18 mouse cellular contexts compared by ENCODE assay signal in genomic region chr16:18149205-18149604, GRCm38 (mm10). TPM values are rescaled to one million over a fixed set of nuclear protein-coding genes. Genes with fewer than 3 reads are reported as not detected.
DNase-seq lines count a peak whose midpoint lies in the region; ATAC-seq and TF ChIP-seq lines count a peak whose summit lies in the region.
"Had no signal": no experiment of that assay in that cellular context is flagged by ENCODE, and none has a peak within 500 bp of the region (broad histone marks: within the 10 kb centered on the region; RNA-seq: fewer than 3 reads in every experiment).

No protein-coding gene starts in this region.

- WGBS in forebrain, embryonic 11.5 days, result 67% methylated on average over 6 of the region's 6 CpGs
- WGBS in forebrain, embryonic 16.5 days, result 56% methylated on average over 6 of the region's 6 CpGs
- WGBS in limb, embryonic 14.5 days, result 37% methylated on average over 6 of the region's 6 CpGs

- H3K27ac ChIP-seq in forebrain, embryonic 11.5 days (ENCODE audit: low read depth, low read length), result peak overlapping the region; percentile 77; the same call in 1 of the 2 replicates
- H3K27ac ChIP-seq in forebrain, embryonic 16.5 days (ENCODE audit: low read length), result no peak overlapping the region
- H3K27ac ChIP-seq in limb, embryonic 14.5 days (replicated peaks; ENCODE audit: low read depth, low read length), result no peak overlapping the region
- H3K27ac ChIP-seq: heart, adult 2 months; intestine, embryonic 15.5 days; kidney, postnatal 0 days; liver, embryonic 14.5 days; neural tube, embryonic 12.5 days had no signal

- no peak for TF ChIP-seq CTCF in brain, embryonic 14.5 days (IDR thresholded peaks at IDR 0.05; ENCODE audit: borderline replicate concordance, extremely low read depth, insufficient read depth, insufficient read length)

- no peak overlapping the region for H3K4me3 ChIP-seq in forebrain, embryonic 11.5 days (ENCODE audit: low read depth, low read length)
- H3K4me3 ChIP-seq in forebrain, embryonic 16.5 days (replicated peaks; ENCODE audit: low read length), result no peak overlapping the region
- no peak overlapping the region for H3K4me3 ChIP-seq in limb, embryonic 14.5 days (replicated peaks; ENCODE audit: low read length)
- H3K4me3 ChIP-seq: heart, adult 2 months; intestine, embryonic 15.5 days; neural tube, embryonic 12.5 days had no signal

- ATAC-seq in forebrain, embryonic 11.5 days (replicated peaks; ENCODE audit: low FRiP score), result no peak
- ATAC-seq in forebrain, embryonic 16.5 days, result no peak
- ATAC-seq in limb, embryonic 14.5 days (ENCODE audit: low FRiP score, low read depth), result no peak
- ATAC-seq in activated CD4-positive, CD25-positive, alpha-beta regulatory T cell, adult 4 months, result no peak
- ATAC-seq: intestine, embryonic 15.5 days; lung, postnatal 0 days had no signal

- TF ChIP-seq POLR2A in brain, embryonic 14.5 days (IDR thresholded peaks at IDR 0.05; ENCODE audit: borderline replicate concordance, extremely low read depth, insufficient read depth, insufficient read length, poor library complexity, severe bottlenecking), result no peak
- TF ChIP-seq POLR2A in limb, embryonic 14.5 days (IDR thresholded peaks at IDR 0.05; ENCODE audit: borderline replicate concordance, extremely low read depth, insufficient read depth, insufficient read length), result no peak

- H3K9me3 ChIP-seq in forebrain, embryonic 11.5 days (ENCODE audit: control insufficient read depth, low read length), result no peaks in the 10 kb centered on the region
- H3K9me3 ChIP-seq in forebrain, embryonic 16.5 days (ENCODE audit: control insufficient read depth, low read length), result no peaks in the 10 kb centered on the region
- H3K9me3 ChIP-seq in limb, embryonic 14.5 days (ENCODE audit: control insufficient read depth, low read length), result no peaks in the 10 kb centered on the region
- H3K9me3 ChIP-seq: intestine, embryonic 15.5 days; neural tube, embryonic 12.5 days had no signal

- no peak overlapping the region for H3K4me2 ChIP-seq in forebrain, embryonic 11.5 days (ENCODE audit: low read depth, low read length, severe bottlenecking)
- no peak overlapping the region for H3K4me2 ChIP-seq in forebrain, embryonic 16.5 days (ENCODE audit: low read length)
- no peak overlapping the region for H3K4me2 ChIP-seq in limb, embryonic 14.5 days (replicated peaks; ENCODE audit: low read depth, low read length, severe bottlenecking)
- H3K4me2 ChIP-seq: intestine, embryonic 15.5 days had no signal

- DNase-seq in forebrain, embryonic 11.5 days (ENCODE audit: low spot score), result no peak
- peak; percentile 59 for DNase-seq in brain, embryonic 14.5 days (ENCODE audit: low read depth)
- DNase-seq in forelimb bud, embryonic 11.5 days (ENCODE audit: low read depth, low spot score), result peak; percentile 44
- DNase-seq in limb, embryonic 14.5 days (ENCODE audit: low spot score), result peak; percentile 31
- DNase-seq in thymus, postnatal 14 days, result no peak
- DNase-seq in heart, adult 11 months, result no peak
- DNase-seq: B cell, adult 2 months; cerebellum, adult 8-10 months; heart, adult 2 months; heart, postnatal 10 days; retina, postnatal 1 day had no signal

- H3K27me3 ChIP-seq in forebrain, embryonic 11.5 days (ENCODE audit: control insufficient read depth, insufficient read depth, low read length), result no peaks in the 10 kb centered on the region
- no peaks in the 10 kb centered on the region for H3K27me3 ChIP-seq in forebrain, embryonic 16.5 days (replicated peaks; ENCODE audit: control insufficient read depth, insufficient read depth, low read length)
- H3K27me3 ChIP-seq in limb, embryonic 14.5 days (ENCODE audit: control insufficient read depth, insufficient read depth, low read length), result no peaks in the 10 kb centered on the region
- H3K27me3 ChIP-seq: intestine, embryonic 15.5 days; neural tube, embryonic 12.5 days had no signal

- H3K36me3 ChIP-seq in forebrain, embryonic 11.5 days (ENCODE audit: control insufficient read depth, insufficient read depth, low read length), result no peaks in the 10 kb centered on the region
- H3K36me3 ChIP-seq in forebrain, embryonic 16.5 days (ENCODE audit: control insufficient read depth, insufficient read depth), result no peaks in the 10 kb centered on the region
- 0 out of 2 replicates have a peak, but pooled peaks cover 6% of the 10 kb centered on the region for H3K36me3 ChIP-seq in limb, embryonic 14.5 days (ENCODE audit: control insufficient read depth, insufficient read depth, low read length)
- H3K36me3 ChIP-seq: intestine, embryonic 15.5 days had no signal

- peaks cover 19% of the 10 kb centered on the region for H3K4me1 ChIP-seq in forebrain, embryonic 11.5 days (replicated peaks; ENCODE audit: control insufficient read depth, insufficient read depth, low read length)
- peaks cover 43% of the 10 kb centered on the region for H3K4me1 ChIP-seq in forebrain, embryonic 16.5 days (replicated peaks; ENCODE audit: control insufficient read depth, insufficient read depth, low read length)
- peaks cover 37% of the 10 kb centered on the region for H3K4me1 ChIP-seq in limb, embryonic 14.5 days (ENCODE audit: control insufficient read depth, insufficient read depth, low read length)

- no peak overlapping the region for H3K9ac ChIP-seq in forebrain, embryonic 11.5 days (ENCODE audit: low read length)
- no peak overlapping the region for H3K9ac ChIP-seq in forebrain, embryonic 16.5 days (replicated peaks; ENCODE audit: low read depth, low read length)
- no peak overlapping the region for H3K9ac ChIP-seq in limb, embryonic 14.5 days (ENCODE audit: low read depth, low read length, severe bottlenecking)
- H3K9ac ChIP-seq: intestine, embryonic 15.5 days; liver, embryonic 14.5 days; neural tube, embryonic 12.5 days had no signal

RNA-seq across cellular contexts. Expression of gene Rtn4r, which starts 21.8 kb away (rescaled TPM):
- polyA plus RNA-seq in forebrain, embryonic 11.5 days (2014; fragmentation: Nextera tagmentation; extraction: Ambion mirVana), result 3.2 and 4.0 TPM in 2 replicates
- polyA plus RNA-seq in forebrain, embryonic 16.5 days (2015; fragmentation: Nextera tagmentation; extraction: Ambion mirVana), result 21.7 and 24.4 TPM in 2 replicates
- 50.3 and 52.5 TPM in 2 replicates for polyA plus RNA-seq in brain, embryonic 14.5 days (2012; rRNA removed)
- 17.3 and 25.0 TPM in 2 replicates for polyA plus RNA-seq in limb, embryonic 14.5 days (2012; rRNA removed)
- polyA plus RNA-seq in limb, embryonic 14.5 days (2014; fragmentation: Nextera tagmentation; extraction: Ambion mirVana), result 7.6 and 8.7 TPM in 2 replicates
- not detected for polyA plus RNA-seq in activated CD4-positive, CD25-positive, alpha-beta regulatory T cell, adult 4 months (2017; shearing (Covaris generic))

RNA-seq across cellular contexts. Expression of gene Prodh, which starts 59.2 kb away (rescaled TPM):
- 10.2 and 12.2 TPM in 2 replicates for polyA plus RNA-seq in forebrain, embryonic 11.5 days (2014; fragmentation: Nextera tagmentation; extraction: Ambion mirVana)
- 4.1 and 4.2 TPM in 2 replicates for polyA plus RNA-seq in forebrain, embryonic 16.5 days (2015; fragmentation: Nextera tagmentation; extraction: Ambion mirVana)
- 6.5 and 8.0 TPM in 2 replicates for polyA plus RNA-seq in brain, embryonic 14.5 days (2012; rRNA removed)
- polyA plus RNA-seq in limb, embryonic 14.5 days (2012; rRNA removed), result 19.6 and 20.6 TPM in 2 replicates
- polyA plus RNA-seq in limb, embryonic 14.5 days (2014; fragmentation: Nextera tagmentation; extraction: Ambion mirVana), result 8.9 and 10.2 TPM in 2 replicates
- polyA plus RNA-seq in activated CD4-positive, CD25-positive, alpha-beta regulatory T cell, adult 4 months (2017; shearing (Covaris generic)), result 1 to 10 TPM; 2.9 to 4.2 TPM

Comparison
In these comparisons a context has a peak if more than half of its experiments do, and no peak if none do; other contexts are left out.
1. DNase-seq: peak in brain, embryonic 14.5 days (single experiment), forelimb bud, embryonic 11.5 days (single experiment) and limb, embryonic 14.5 days (single experiment); none in forebrain, embryonic 11.5 days (single experiment), thymus, postnatal 14 days (single experiment) and heart, adult 11 months (single experiment).